Mouse (Mus musculus) forebrain, embryonic 12.5 days (tissue): ENCODE results near the gene Ncor2. TPM values are rescaled to one million over a fixed set of nuclear protein-coding genes. Genes with fewer than 3 reads are reported as not detected.

Experiments used
- ATAC-seq: fragments of 200-750 bp; cut with Nextera tagmentation; 2 replicates; pipeline ENCODE4 v1.8.0; 2017; ENCODE audit warnings: moderate TSS enrichment; ENCODE audit not compliant: low FRiP score
- H3K27ac ChIP-seq: fragments of 300-500 bp; sonication (generic); 2 replicates; pipeline ENCODE4 v1.5.1; 2016; ENCODE audit warnings: mild to moderate bottlenecking
- H3K27me3 ChIP-seq: fragments of 300-500 bp; sonication (generic); 2 replicates; pipeline ENCODE4 v1.6.1; 2016; ENCODE audit warnings: mild to moderate bottlenecking
- H3K36me3 ChIP-seq: fragments of 300-500 bp; sonication (generic); replicated peaks from 2 replicates; pipeline ENCODE4 v1.6.1; 2016; ENCODE audit warnings: mild to moderate bottlenecking
- H3K4me1 ChIP-seq: fragments of 300-500 bp; sonication (generic); 2 replicates; pipeline ENCODE4 v1.6.1; 2016
- H3K4me2 ChIP-seq: fragments of 300-500 bp; sonication (generic); 2 replicates; pipeline ENCODE4 v1.6.1; 2016; ENCODE audit warnings: mild to moderate bottlenecking, moderate library complexity
- H3K4me3 ChIP-seq: fragments of 300-500 bp; sonication (generic); replicated peaks from 2 replicates; pipeline ENCODE4 v1.5.1; 2016; ENCODE audit warnings: mild to moderate bottlenecking
- H3K9ac ChIP-seq: fragments of 300-500 bp; sonication (generic); 2 replicates; pipeline ENCODE4 v1.6.1; 2016; ENCODE audit warnings: mild to moderate bottlenecking
- H3K9me3 ChIP-seq: fragments of 300-500 bp; sonication (generic); 2 replicates; pipeline ENCODE4 v1.6.1; 2016
- whole genome bisulfite sequencing: fragments of 180-500 bp; shearing (Covaris S2); methylation state at CpG from one replicate; pipeline ENCODE4 v1.1.7; 2016; 5-methylcytosine and 5-hydroxymethylcytosine counted together
- polyA plus RNA-seq: library from polyadenylated mRNA; unstranded; fragments of >200 nt; fragmentation: Nextera tagmentation; extraction: Ambion mirVana; gene quantifications from 2 replicates; pipeline ENCODE4 v1.2.1, GENCODE M21; 2016

Gene Ncor2
- polyA plus RNA-seq, 1 experiment from 2014 or later: 26.0 TPM

- Histone ChIP-seq H3K9ac (no peak overlapping the region), H3K4me2 (no peak overlapping the region), H3K9me3 (no peaks in the 10 kb centered on the region), H3K36me3 (no peaks in the 10 kb centered on the region), H3K27me3 (peaks cover 11% of the 10 kb centered on the region; the same call in 1 of the 2 replicates), H3K4me3 (no peak overlapping the region), H3K4me1 (peaks cover 23% of the 10 kb centered on the region), H3K27ac (no peak overlapping the region)
- ATAC-seq: no peak
- 39% methylated on average over 11 of the region's 11 CpGs for WGBS
Observed at GRCm38 (mm10) chr5:125189625-125190024, 10.6 kb upstream of the Ncor2 start.

- Histone ChIP-seq H3K4me2 (no peak overlapping the region), H3K4me3 (no peak overlapping the region), H3K27me3 (peaks cover 14% of the 10 kb centered on the region; the same call in 1 of the 2 replicates), H3K27ac (no peak overlapping the region), H3K36me3 (no peaks in the 10 kb centered on the region), H3K4me1 (peaks cover 22% of the 10 kb centered on the region), H3K9ac (no peak overlapping the region; the same call in 1 of the 2 replicates), H3K9me3 (no peaks in the 10 kb centered on the region)
- no peak for ATAC-seq
- WGBS: 27% methylated on average over 12 of the region's 12 CpGs
Observed at GRCm38 (mm10) chr5:125188812-125189598, 10.0 kb upstream of the Ncor2 start.

- no peak for ATAC-seq
- Histone ChIP-seq H3K4me1 (peaks cover 24% of the 10 kb centered on the region), H3K27ac (no peak overlapping the region), H3K36me3 (no peaks in the 10 kb centered on the region), H3K9me3 (no peaks in the 10 kb centered on the region), H3K27me3 (peaks cover 16% of the 10 kb centered on the region; the same call in 1 of the 2 replicates), H3K4me2 (no peak overlapping the region), H3K4me3 (no peak overlapping the region), H3K9ac (no peak overlapping the region)
- 11% methylated on average over 6 of the region's 6 CpGs for whole genome bisulfite sequencing
Observed at GRCm38 (mm10) chr5:125184826-125185225, 5.8 kb upstream of the Ncor2 start.

- ATAC-seq: no peak
- Histone ChIP-seq H3K27me3 (peaks cover 16% of the 10 kb centered on the region; the same call in 1 of the 2 replicates), H3K9ac (no peak overlapping the region), H3K4me2 (no peak overlapping the region), H3K4me1 (peaks cover 22% of the 10 kb centered on the region), H3K36me3 (no peaks in the 10 kb centered on the region), H3K9me3 (no peaks in the 10 kb centered on the region), H3K27ac (no peak overlapping the region), H3K4me3 (no peak overlapping the region)
- WGBS: 25% methylated on average over 23 of the region's 23 CpGs
Observed at GRCm38 (mm10) chr5:125183321-125184003, 4.4 kb upstream of the Ncor2 start.

- 89% methylated on average over 6 of the region's 6 CpGs for WGBS
- no peak overlapping the region for H3K4me3 ChIP-seq
- no peak for ATAC-seq
- no peaks in the 10 kb centered on the region for H3K36me3 ChIP-seq
- no peak overlapping the region for H3K9ac ChIP-seq
- no peak overlapping the region for H3K27ac ChIP-seq
- H3K27me3 ChIP-seq: peaks cover 14% of the 10 kb centered on the region; the same call in 1 of the 2 replicates
- no peak overlapping the region for H3K4me2 ChIP-seq
- no peaks in the 10 kb centered on the region for H3K9me3 ChIP-seq
- peaks cover 46% of the 10 kb centered on the region for H3K4me1 ChIP-seq
Observed at GRCm38 (mm10) chr5:125180630-125181263, 1.7 kb upstream of the Ncor2 start.

GRCm38 (mm10) chr5:125179735-125180629 is 963 bp upstream of the Ncor2 start:
- ATAC-seq: no peak; the same call in 1 of the 2 replicates
- peak overlapping the region; percentile 83 for H3K27ac ChIP-seq
- peak overlapping the region; percentile 59 for H3K9ac ChIP-seq
- H3K27me3 ChIP-seq: peaks cover 12% of the 10 kb centered on the region; the same call in 1 of the 2 replicates
- no peaks in the 10 kb centered on the region for H3K9me3 ChIP-seq
- peak overlapping the region; percentile 90 for H3K4me3 ChIP-seq
- H3K36me3 ChIP-seq: no peaks in the 10 kb centered on the region
- H3K4me1 ChIP-seq: peaks cover 51% of the 10 kb centered on the region
- H3K4me2 ChIP-seq: peak overlapping the region; percentile 93
- WGBS: 4% methylated on average over 21 of the region's 25 CpGs

- ATAC-seq: peak; percentile 22
- Histone ChIP-seq H3K27me3 (peaks cover 8% of the 10 kb centered on the region; the same call in 1 of the 2 replicates), H3K9ac (peak overlapping the region; percentile 95), H3K36me3 (no peaks in the 10 kb centered on the region), H3K4me2 (peak overlapping the region; percentile 93), H3K9me3 (no peaks in the 10 kb centered on the region), H3K27ac (peak overlapping the region; percentile 95), H3K4me3 (peak overlapping the region; percentile 90), H3K4me1 (peaks cover 56% of the 10 kb centered on the region)
- under 1% methylated on average over 56 of the region's 60 CpGs for WGBS
Observed at GRCm38 (mm10) chr5:125178171-125179006, 630 bp downstream of the Ncor2 start.

- Histone ChIP-seq H3K4me2 (peak overlapping the region; percentile 93), H3K27me3 (peaks cover 8% of the 10 kb centered on the region; the same call in 1 of the 2 replicates), H3K27ac (peak overlapping the region; percentile 95), H3K36me3 (no peaks in the 10 kb centered on the region), H3K4me3 (peak overlapping the region; percentile 90), H3K9ac (peak overlapping the region; percentile 95), H3K4me1 (peaks cover 64% of the 10 kb centered on the region), H3K9me3 (no peaks in the 10 kb centered on the region)
- 0% methylated on average over 44 of the region's 44 CpGs for WGBS
- peak; percentile 13 for ATAC-seq
Observed at GRCm38 (mm10) chr5:125177481-125178134, 1.4 kb downstream of the Ncor2 start.

GRCm38 (mm10) chr5:125176864-125177263 is 2.2 kb downstream of the Ncor2 start:
- H3K27ac ChIP-seq: peak overlapping the region; percentile 95
- no peak for ATAC-seq

GRCm38 (mm10) chr5:125176370-125176766 is 2.7 kb downstream of the Ncor2 start:
- peaks cover 76% of the 10 kb centered on the region for H3K4me1 ChIP-seq
- no peak for ATAC-seq
- H3K9me3 ChIP-seq: no peaks in the 10 kb centered on the region
- H3K36me3 ChIP-seq: no peaks in the 10 kb centered on the region
- peak overlapping the region; percentile 95 for H3K9ac ChIP-seq
- peaks cover 8% of the 10 kb centered on the region; the same call in 1 of the 2 replicates for H3K27me3 ChIP-seq
- peak overlapping the region; percentile 93 for H3K4me2 ChIP-seq
- H3K4me3 ChIP-seq: peak overlapping the region; percentile 90
- H3K27ac ChIP-seq: peak overlapping the region; percentile 95
- WGBS: 12% methylated on average over 5 of the region's 5 CpGs

More at GRCm38 (mm10) chr5:125176864-125177263, 2.2 kb downstream of the Ncor2 start:
- Histone ChIP-seq H3K4me2 (peak overlapping the region; percentile 93), H3K9me3 (no peaks in the 10 kb centered on the region), H3K4me1 (peaks cover 71% of the 10 kb centered on the region), H3K9ac (peak overlapping the region; percentile 95), H3K4me3 (peak overlapping the region; percentile 90), H3K27me3 (peaks cover 8% of the 10 kb centered on the region; the same call in 1 of the 2 replicates), H3K36me3 (no peaks in the 10 kb centered on the region)
- WGBS: 2% methylated on average over 12 of the region's 12 CpGs
